Mouse (Mus musculus) left cerebral cortex, postnatal 4 days (tissue): ENCODE results near the gene Pex5. TPM values are rescaled to one million over a fixed set of nuclear protein-coding genes. Genes with fewer than 3 reads are reported as not detected.

Source experiments
- DNase-seq: peaks from one replicate; pipeline ENCODE4 v3.0.0-alpha.2; 2022
- intact Hi-C: fragments of 180-260 bp; cut with DNase I; formaldehyde crosslinking; loops from one replicate; pipeline ENCODE4 v1.15.1; 2025
- total RNA-seq, 2 experiments: library from RNA; stranded (reverse); gene quantifications; 2 replicates each; pipeline ENCODE4 v1.2.3; 2021

The Pex5 gene
- 10 to 100 TPM; 80.4 to 82.4 TPM for total RNA-seq

DNA sequence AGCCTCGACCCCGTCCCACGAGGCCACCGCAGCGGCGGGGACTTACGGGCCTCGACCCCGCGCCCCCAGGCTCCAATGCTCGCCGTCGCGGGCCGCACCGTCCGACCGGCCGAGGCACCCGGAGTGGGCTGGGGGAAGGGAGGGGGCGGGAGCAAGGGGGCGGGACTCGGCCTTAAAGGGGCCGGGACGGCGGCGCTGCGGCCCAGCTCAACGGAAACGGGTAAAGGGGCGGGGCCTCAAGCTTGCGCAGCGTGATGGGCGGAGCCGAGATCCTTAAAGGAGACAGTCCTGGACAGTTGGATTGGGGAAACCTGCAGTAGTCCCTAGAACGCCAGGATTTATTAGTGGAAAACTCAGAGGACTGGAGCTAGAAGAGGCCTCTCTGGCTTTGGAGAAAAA is at the start of gene Pex5:
Gene Pex5, minus strand, starts transcription at position 141 of the 399 bp plus-strand sequence.
- intact Hi-C loops, result no loop called here
- peak; percentile 96 for DNase-seq

DNA sequence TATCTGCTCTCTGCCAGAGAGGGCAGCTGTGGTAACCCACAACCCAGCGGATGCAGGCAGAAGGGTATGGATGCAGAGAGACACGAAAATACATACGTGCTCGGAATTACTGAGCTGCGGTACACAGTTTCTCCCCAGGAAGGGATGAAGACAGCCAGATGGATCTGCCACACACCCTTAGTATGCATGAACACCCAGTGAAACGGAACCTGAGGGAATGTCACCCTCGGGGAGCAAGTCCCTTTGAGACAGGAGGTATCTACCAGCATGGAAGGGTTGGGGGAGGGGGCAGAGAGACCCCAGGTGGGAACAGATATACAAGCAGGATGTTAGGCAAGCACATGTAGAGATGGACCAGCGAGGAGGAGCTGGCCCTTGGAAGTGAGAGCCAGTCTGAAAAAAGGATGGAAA is 49.0 kb upstream of the Pex5 start:
- intact Hi-C loops, result no loop called here
- DNase-seq, result no peak

DNA sequence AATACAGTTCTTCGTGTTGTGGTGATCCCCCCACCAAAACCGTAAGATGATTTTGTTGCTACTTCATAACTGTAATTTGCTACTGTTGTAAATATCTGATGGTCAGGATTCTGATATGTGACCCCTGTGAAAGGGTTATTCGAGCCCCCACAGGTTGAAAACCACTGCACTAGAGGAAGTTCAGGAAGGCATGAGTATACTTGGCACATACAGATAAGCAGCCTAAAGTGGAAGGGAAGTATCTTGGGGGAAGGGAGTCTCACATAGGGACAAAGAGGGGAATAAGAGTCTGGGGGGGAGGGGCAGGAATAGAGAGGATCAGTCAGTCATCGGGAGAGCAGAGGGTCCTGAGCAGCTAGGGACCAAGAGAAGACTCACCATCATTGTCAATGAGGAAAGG is 44.5 kb upstream of the Pex5 start:
- intact Hi-C loops, result no loop called here
- DNase-seq, result no peak

- peak; percentile 63 for DNase-seq
- intact Hi-C loops, result no loop called here
Measured at GRCm38 (mm10) chr6:124458505-124458904, 43.6 kb upstream of the Pex5 start.

GRCm38 (mm10) chr6:124457827-124458226 is 43.0 kb upstream of the Pex5 start:
- no peak for DNase-seq
- intact Hi-C loops, result no loop called here

DNA sequence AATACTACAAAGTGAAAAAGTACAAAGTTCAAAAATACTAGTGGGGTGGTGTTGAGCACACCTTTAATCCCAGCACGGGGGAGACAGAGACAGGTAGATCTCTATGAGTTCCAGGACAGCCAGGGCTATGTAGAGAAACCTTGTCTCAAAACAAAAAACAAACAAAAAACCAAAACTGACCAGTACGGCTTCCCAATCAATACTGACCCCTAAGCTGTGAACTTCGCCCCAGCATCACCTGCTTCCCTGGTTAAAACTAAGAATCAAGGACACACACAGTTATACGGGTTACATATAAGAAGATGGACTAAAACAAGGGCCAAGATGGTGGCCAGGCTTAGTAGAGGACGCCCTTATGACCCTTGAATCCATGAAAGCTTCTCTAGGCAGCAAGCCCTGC is 41.4 kb upstream of the Pex5 start:
- intact Hi-C loops, result no loop called here
- DNase-seq, result no peak

DNA sequence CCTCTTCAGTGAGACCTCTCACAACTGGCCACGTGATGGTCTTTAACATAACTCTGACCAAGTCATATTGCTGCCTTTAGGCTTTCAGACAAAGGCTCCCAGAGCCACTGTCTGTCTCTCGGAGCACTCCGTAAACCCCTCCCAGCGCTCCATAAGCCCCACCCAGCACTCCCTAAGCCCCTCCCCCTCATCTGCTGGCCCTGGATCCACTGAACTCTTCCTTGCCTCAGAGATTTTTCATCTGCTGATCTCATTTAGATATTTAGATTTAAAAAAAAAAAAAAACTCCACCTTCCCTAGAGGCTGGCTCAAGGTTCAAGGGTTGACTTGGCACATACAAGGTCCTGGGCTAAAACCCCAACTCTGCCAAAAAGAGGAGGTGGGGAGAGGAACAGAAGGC is 38.9 kb upstream of the Pex5 start:
- intact Hi-C loops, result no loop called here
- DNase-seq, result no peak

DNA sequence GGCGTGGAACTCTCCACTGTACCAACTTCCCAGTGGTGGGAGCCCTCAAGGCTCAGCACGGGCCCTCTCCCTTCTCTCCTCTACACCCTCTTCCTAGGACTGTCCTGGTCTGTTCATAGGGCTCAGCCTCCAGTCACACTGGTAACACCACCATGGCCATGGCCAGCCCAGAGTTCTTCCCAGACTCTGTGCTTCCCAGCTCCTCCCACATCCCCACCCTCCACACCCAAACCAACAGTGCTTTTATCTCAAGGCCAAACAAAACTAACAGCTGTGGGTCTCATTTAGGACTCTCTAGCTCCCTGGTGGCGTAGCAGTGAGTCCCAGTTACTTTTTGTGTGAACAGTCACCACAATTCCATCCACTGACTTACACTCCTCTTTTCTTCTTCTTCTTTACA is 37.1 kb upstream of the Pex5 start:
- no peak for DNase-seq

GRCm38 (mm10) chr6:124449668-124450383 is 35.0 kb upstream of the Pex5 start:
- intact Hi-C loops, result no loop called here

More for the DNA sequence above, 37.1 kb upstream of the Pex5 start:
- intact Hi-C loops, result no loop called here

GRCm38 (mm10) chr6:124448959-124449667 is 34.2 kb upstream of the Pex5 start:
- intact Hi-C loops, result no loop called here
- no peak for DNase-seq

More at GRCm38 (mm10) chr6:124449668-124450383, 35.0 kb upstream of the Pex5 start:
- no peak for DNase-seq

DNA sequence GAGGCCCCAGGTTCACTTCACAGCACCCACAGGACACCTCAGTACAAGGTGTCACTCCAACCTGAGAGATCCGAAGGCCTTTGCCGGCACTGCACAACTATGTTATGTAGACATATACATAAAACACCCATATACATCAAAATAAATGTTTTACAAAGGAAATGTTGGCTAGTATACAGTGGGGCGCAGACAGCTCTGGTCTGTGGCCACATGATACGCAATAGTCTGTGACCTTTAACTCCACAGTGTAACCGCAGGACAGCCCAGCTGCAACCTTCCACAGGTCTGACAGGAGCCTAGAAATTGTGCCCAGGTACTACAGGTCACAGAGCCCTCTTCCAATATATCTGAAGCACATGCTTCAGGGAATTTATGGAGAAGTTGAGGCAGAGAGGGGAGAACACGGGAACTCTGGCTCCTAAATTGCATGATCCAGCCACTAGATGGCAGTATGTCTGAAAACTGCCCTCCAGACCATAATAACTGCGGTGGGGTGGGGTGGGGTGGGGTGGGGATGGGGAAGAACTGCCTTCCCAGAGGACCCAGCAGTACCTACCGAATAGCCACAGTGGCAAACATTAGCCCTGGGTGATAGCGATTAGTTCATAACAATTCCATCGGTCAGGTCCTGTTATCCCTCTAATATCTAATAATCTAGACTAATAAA is 33.5 kb upstream of the Pex5 start:
- DNase-seq, result no peak
- intact Hi-C loops, result no loop called here

DNA sequence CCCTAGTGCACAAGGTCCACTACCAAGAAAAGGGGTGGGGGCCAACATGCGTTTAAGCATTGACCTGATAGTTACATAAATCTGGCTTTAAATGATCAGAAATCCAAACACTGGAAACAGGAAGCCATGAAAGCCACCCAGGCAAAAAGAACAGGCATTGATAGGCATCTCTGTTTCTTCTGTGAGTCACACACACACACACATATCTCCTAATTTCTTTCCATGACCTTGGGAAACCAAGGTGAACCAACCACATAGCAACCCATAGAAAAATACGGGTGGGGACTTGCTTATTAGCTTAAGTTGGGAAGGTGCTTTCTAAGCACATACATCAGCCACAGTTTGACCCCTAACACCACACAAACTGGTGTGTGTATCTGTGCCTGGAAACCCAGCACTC is 32.5 kb upstream of the Pex5 start:
- intact Hi-C loops, result no loop called here
- no peak for DNase-seq

- intact Hi-C loops, result no loop called here
- DNase-seq, result no peak
Measured at GRCm38 (mm10) chr6:124446459-124446858, 31.6 kb upstream of the Pex5 start.

- DNase-seq, result no peak
- intact Hi-C loops, result no loop called here
Measured at GRCm38 (mm10) chr6:124446024-124446423, 31.2 kb upstream of the Pex5 start.

DNA sequence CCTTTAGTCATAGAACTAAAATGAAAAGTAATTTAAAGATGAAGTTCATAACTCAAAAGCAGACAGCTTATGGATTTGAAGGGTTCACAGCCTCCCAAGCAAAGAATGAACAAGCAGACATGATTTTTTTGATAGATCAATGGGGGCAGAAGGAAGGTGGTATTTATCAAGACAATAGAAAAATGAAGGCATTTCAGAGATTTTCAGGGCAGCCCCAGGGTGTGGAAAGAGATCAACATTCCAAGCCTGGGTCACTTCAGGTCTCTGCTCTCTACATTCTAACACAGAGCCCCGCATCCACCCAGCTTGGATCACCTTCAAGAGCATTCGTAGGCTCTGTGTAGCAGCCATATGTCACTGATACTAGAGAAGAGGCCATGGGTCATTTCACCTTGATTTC is 28.5 kb upstream of the Pex5 start:
- intact Hi-C loops, result no loop called here
- no peak for DNase-seq

- intact Hi-C loops, result no loop called here
Measured at GRCm38 (mm10) chr6:124436245-124436644, 21.4 kb upstream of the Pex5 start.

DNA sequence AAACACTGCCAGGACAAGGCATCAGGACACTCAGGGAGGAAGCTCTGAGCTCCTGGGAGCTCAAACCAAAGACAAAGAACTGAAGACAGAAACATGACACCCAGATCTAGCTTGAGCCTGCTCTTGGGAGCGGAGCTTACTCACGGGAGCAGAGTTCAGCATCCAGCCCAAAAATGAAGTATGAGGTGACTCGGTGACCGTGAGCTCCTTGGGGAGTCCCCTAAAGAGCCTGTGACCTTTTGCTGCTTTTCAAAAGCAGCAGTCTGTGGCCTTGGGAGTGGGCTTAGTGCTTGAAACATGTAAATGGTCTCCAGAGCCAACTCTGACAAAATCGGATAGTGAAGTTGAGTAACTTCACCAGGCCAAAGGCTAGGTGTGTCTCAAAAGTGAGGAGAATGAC is 20.3 kb upstream of the Pex5 start:
- no peak for DNase-seq
- intact Hi-C loops, result no loop called here

More at GRCm38 (mm10) chr6:124436245-124436644, 21.4 kb upstream of the Pex5 start:
- no peak for DNase-seq

DNA sequence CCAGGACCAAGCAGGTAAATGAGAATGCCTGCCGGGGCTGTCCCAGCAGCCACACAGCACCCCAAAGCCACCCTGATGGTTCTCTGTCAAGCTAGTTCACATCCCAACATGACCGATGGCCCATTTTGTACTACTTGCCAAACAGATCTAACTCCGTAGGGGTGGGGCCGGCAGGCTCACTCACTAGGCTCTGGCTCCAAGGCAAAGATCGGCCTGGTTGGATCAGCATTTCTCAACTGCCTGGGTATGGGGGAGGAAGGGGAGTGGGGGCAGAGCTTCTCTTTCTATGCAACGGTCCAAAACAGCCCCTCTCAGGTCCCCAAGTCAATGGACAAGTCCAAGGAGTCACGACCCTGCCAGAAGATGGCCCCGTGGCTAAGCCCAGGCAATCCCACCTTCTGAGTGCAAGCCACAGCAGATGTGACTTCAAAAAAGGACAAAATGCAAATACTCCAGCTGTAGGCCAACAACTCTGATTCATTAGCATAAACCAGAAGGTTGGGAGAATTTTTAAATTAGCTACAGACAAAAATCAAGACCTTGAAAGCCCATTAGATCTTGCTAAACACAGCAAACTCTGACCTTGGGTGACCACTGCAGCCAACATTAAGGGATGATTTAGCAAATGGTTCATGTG is 18.9 kb upstream of the Pex5 start:
- intact Hi-C loops, result no loop called here
- DNase-seq, result no peak

GRCm38 (mm10) chr6:124430784-124431495 is 16.1 kb upstream of the Pex5 start:
- intact Hi-C loops, result no loop called here

DNA sequence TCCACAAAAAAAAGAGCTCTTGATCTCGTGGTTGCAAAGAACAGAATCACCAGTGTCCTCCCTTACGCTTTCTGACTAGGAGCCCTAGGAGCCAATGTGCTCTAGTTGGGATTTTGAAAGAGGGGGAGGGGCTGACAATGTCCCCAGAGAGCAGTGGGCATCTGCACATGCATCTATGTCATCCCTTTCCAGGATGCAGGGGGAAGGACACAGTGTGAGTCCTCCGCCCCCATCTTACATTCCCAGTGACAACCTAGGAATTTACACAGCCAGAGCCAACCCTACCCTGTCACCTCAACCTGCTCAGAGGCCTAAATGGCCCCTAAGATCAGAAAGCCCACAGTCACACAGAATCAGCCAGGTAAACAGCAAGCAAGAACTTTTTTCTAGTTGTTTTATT is 15.5 kb upstream of the Pex5 start:
- intact Hi-C loops, result no loop called here
- no peak for DNase-seq

More at GRCm38 (mm10) chr6:124430784-124431495, 16.1 kb upstream of the Pex5 start:
- no peak for DNase-seq
